Mouse (Mus musculus): ENCODE measurements around the gene Gm17361. TPM values are rescaled to one million over a fixed set of nuclear protein-coding genes. Genes with fewer than 3 reads are reported as not detected.
"Not testable (repeated sequence)": the region's sequence is repeated elsewhere in the genome, so short reads cannot be mapped to it uniquely, and the experiment has no call there.

The Gm17361 gene
- not detected in 2 replicates for polyA plus RNA-seq (2015; fragmentation: Nextera tagmentation; extraction: Ambion mirVana)

- H3K4me3 ChIP-seq; H3K4me2 ChIP-seq; H3K36me3 ChIP-seq; H3K27ac ChIP-seq (replicated peaks); H3K9me3 ChIP-seq; ATAC-seq (ENCODE audit: low FRiP score, low read depth); H3K9ac ChIP-seq; H3K4me1 ChIP-seq (replicated peaks); H3K27me3 ChIP-seq: not testable (repeated sequence)
- WGBS: no CpG with 5 or more reads among the region's 4 CpGs
These were observed at the start of gene Gm17361 for GRCm38 (mm10) chrX:125003863-125004262. Gm17361 (plus strand) TSS chrX:125004163.
